Mouse (Mus musculus) adrenal gland, postnatal 4 days (tissue): ENCODE data around the gene Mrpl49. TPM values are rescaled to one million over a fixed set of nuclear protein-coding genes. Genes with fewer than 3 reads are reported as not detected.

ENCODE experiments used
- microRNA-seq: library from miRNA; unstranded; fragments of <30 nt; microRNA quantifications from one replicate; pipeline ENCODE4 v1.2.0, GENCODE M21; 2021
- total RNA-seq, 2 experiments: library from RNA; stranded (reverse); gene quantifications; 2 replicates each; pipeline ENCODE4 v1.2.3; 2021

Mrpl49 gene
- total RNA-seq, 2 experiments from 2014 or later = 55.6 to 63.5 TPM

Small RNA genes within 50 kb of the gene (microRNA-seq; reads per million reads assigned to microRNA genes)
- gene Mir6988 = 2.4 reads per million

Other genes with a start within 250 kb of the Mrpl49 start
- gene Frmd8, start 182.5 kb downstream of the Mrpl49 start, total RNA-seq = 10 to 100 TPM; 42.4 to 45.9 TPM
- gene Slc25a45, start 180.0 kb downstream of the Mrpl49 start, total RNA-seq = 10 to 100 TPM; 25.9 to 26.3 TPM
- 1 to 10 TPM; 3.1 TPM for gene Tigd3, start 163.6 kb downstream of the Mrpl49 start, total RNA-seq
- 100 to 1,000 TPM; 158 to 169 TPM for gene Dpf2, start 144.8 kb downstream of the Mrpl49 start, total RNA-seq
- gene Cdc42ep2, start 133.0 kb downstream of the Mrpl49 start, total RNA-seq = 10 to 100 TPM; 11.4 TPM
- gene Pola2, start 93.6 kb downstream of the Mrpl49 start, total RNA-seq = 10 to 100 TPM; 35.0 to 37.9 TPM
- gene Slc22a20, start 71.6 kb downstream of the Mrpl49 start, total RNA-seq = not detected
- gene Capn1, start 41.9 kb downstream of the Mrpl49 start, total RNA-seq = 10 to 100 TPM; 28.5 to 43.9 TPM
- 10 to 100 TPM; 45.8 to 48.1 TPM for gene Syvn1, start 11.2 kb downstream of the Mrpl49 start, total RNA-seq
- 1,000 to 10,000 TPM; 1,446 to 1,549 TPM for gene Fau, start 59 bp upstream of the Mrpl49 start, total RNA-seq
- gene Znhit2, start 3.4 kb upstream of the Mrpl49 start, total RNA-seq = 10 to 100 TPM; 28.0 to 31.0 TPM
- gene Tm7sf2, start 10.6 kb upstream of the Mrpl49 start, total RNA-seq = 10 to 100 TPM; 17.0 to 25.1 TPM
- gene Vps51, start 19.4 kb upstream of the Mrpl49 start, total RNA-seq = 10 to 100 TPM; 80.2 to 83.4 TPM
- not detected for gene Tmem262, start 22.2 kb upstream of the Mrpl49 start, total RNA-seq
- under 1 TPM in 1 of 2 experiments, not detected in 1; 0.95 TPM for gene Gm28374, start 24.5 kb upstream of the Mrpl49 start, total RNA-seq
- gene Zfpl1, start 27.2 kb upstream of the Mrpl49 start, total RNA-seq = 10 to 100 TPM; 49.6 to 52.9 TPM
- 10 to 100 TPM; 12.4 to 13.7 TPM for gene Cdca5, start 27.2 kb upstream of the Mrpl49 start, total RNA-seq
- under 1 TPM; 0.62 to 0.98 TPM for gene AC131692.1, start 36.6 kb upstream of the Mrpl49 start, total RNA-seq
- 1 to 10 TPM in 1 of 2 experiments, under 1 TPM in 1; 0.73 to 1.1 TPM for gene Naaladl1, start 48.0 kb upstream of the Mrpl49 start, total RNA-seq
- gene Sac3d1, start 60.9 kb upstream of the Mrpl49 start, total RNA-seq = 10 to 100 TPM; 18.6 TPM
- gene Snx15, start 70.5 kb upstream of the Mrpl49 start, total RNA-seq = 10 to 100 TPM; 27.1 to 27.7 TPM
- gene Batf2, start 83.2 kb upstream of the Mrpl49 start, total RNA-seq = 1 to 10 TPM in 1 of 2 experiments, under 1 TPM in 1; 0.81 to 2.0 TPM
- gene Arl2, start 83.8 kb upstream of the Mrpl49 start, total RNA-seq = 10 to 100 TPM; 64.2 to 65.1 TPM
- 1 to 10 TPM; 2.1 to 3.5 TPM for gene Majin, start 126.6 kb upstream of the Mrpl49 start, total RNA-seq
- gene Gpha2, start 168.6 kb upstream of the Mrpl49 start, total RNA-seq = 10 to 100 TPM; 40.5 to 50.4 TPM
- 10 to 100 TPM; 68.4 to 71.2 TPM for gene Ppp2r5b, start 178.1 kb upstream of the Mrpl49 start, total RNA-seq
- gene Atg2a, start 183.9 kb upstream of the Mrpl49 start, total RNA-seq = 10 to 100 TPM; 40.0 to 41.1 TPM
- gene Ehd1, start 218.9 kb upstream of the Mrpl49 start, total RNA-seq = 10 to 100 TPM; 88.2 to 90.2 TPM
- 10 to 100 TPM; 18.4 to 20.6 TPM for gene Cdc42bpg, start 248.7 kb upstream of the Mrpl49 start, total RNA-seq